Mouse (Mus musculus) liver, embryonic 14.5 days (tissue): ENCODE measurements at regions not wholly inside any gene's neighbourhood (a gene's known extent, or its start where the extent isn't known, plus 50 kb on each side); places are given as distances from the start of the nearest gene placed in this dataset.

Experiments used
- ATAC-seq: fragments of 200-750 bp; cut with Nextera tagmentation; 2 replicates; pipeline ENCODE4 v1.8.0; 2017; ENCODE audit warnings: moderate number of reproducible peaks, mild to moderate bottlenecking, moderate library complexity; ENCODE audit not compliant: insufficient read depth
- DNase-seq, 3 experiments: peaks; one replicate each; pipeline ENCODE4 v3.0.0-alpha.2; 2012 to 2013; ENCODE audit warnings: low read depth in 3 of 3, low spot score in 3 of 3
- H3K27ac ChIP-seq: fragments of 300-500 bp; sonication (generic); 2 replicates; pipeline ENCODE4 v1.5.1; 2014; ENCODE audit warnings: moderate library complexity, mild to moderate bottlenecking, control low read depth, inconsistent platforms
- H3K27me3 ChIP-seq: fragments of 300-500 bp; sonication (generic); 2 replicates; pipeline ENCODE4 v1.6.1; 2014; ENCODE audit warnings: mild to moderate bottlenecking, low read length, moderate library complexity; ENCODE audit not compliant: control insufficient read depth, insufficient read depth
- H3K36me3 ChIP-seq: fragments of 300-500 bp; sonication (generic); replicated peaks from 2 replicates; pipeline ENCODE4 v1.6.1; 2014; ENCODE audit warnings: low read depth; ENCODE audit not compliant: control insufficient read depth, insufficient read depth
- H3K4me1 ChIP-seq, 2 experiments: fragments of 200-500 bp in 1 of 2; fragments of 300-500 bp in 1 of 2; sonication (generic) in 1 of 2; replicated peaks; 2 replicates each; pipeline ENCODE4 v1.6.1; 2012 to 2014; ENCODE audit warnings: antibody characterized with exemption in 1 of 2, inconsistent platforms in 1 of 2, low read length in 1 of 2; ENCODE audit not compliant: control insufficient read depth in 2 of 2, insufficient read depth in 2 of 2
- H3K4me2 ChIP-seq: fragments of 300-500 bp; sonication (generic); 2 replicates; pipeline ENCODE4 v1.6.1; 2014; ENCODE audit warnings: low read depth, mild to moderate bottlenecking, control low read depth, moderate library complexity
- H3K4me3 ChIP-seq, 2 experiments: fragments of 200-500 bp in 1 of 2; fragments of 300-500 bp in 1 of 2; sonication (generic) in 1 of 2; 2 replicates each; pipeline ENCODE4 v1.5.1; 2012 to 2014; ENCODE audit warnings: low read depth in 2 of 2, low read length in 2 of 2, mild to moderate bottlenecking in 2 of 2, control low read depth in 1 of 2, inconsistent platforms in 1 of 2, moderate library complexity in 1 of 2; ENCODE audit not compliant: insufficient read depth in 1 of 2
- H3K9ac ChIP-seq: fragments of 300-500 bp; sonication (generic); replicated peaks from 2 replicates; pipeline ENCODE4 v1.6.1; 2014; ENCODE audit warnings: mild to moderate bottlenecking, control low read depth, moderate library complexity
- H3K9me3 ChIP-seq: fragments of 300-500 bp; sonication (generic); 2 replicates; pipeline ENCODE4 v1.6.1; 2016; ENCODE audit warnings: low read length, mixed read lengths; ENCODE audit not compliant: control insufficient read depth
- CTCF ChIP-seq: IDR thresholded peaks from 2 replicates; pipeline ENCODE4 v1.5.1; 2016; ENCODE audit warnings: antibody characterized with exemption, low read depth, control low read depth
- EP300 ChIP-seq: IDR thresholded peaks from 2 replicates; pipeline ENCODE4 v1.6.1; 2016; ENCODE audit warnings: antibody characterized with exemption, low read depth
- WGBS: fragments of 180-500 bp; shearing (Covaris S2); extraction: QIAGEN DNeasy Blood & Tissue Kit; methylation state at CpG from one replicate; pipeline ENCODE4 v1.1.7; 2014; ENCODE audit not compliant: insufficient replicate concordance; 5-methylcytosine and 5-hydroxymethylcytosine counted together

- no peak for DNase-seq
- no peak overlapping the region for H3K9ac ChIP-seq
Measured at GRCm38 (mm10) chr15:96169726-96170467, 117.4 kb upstream of the Arid2 start.

GRCm38 (mm10) chr15:96170986-96171769 lies 116.1 kb upstream of the Arid2 start:
- peaks cover 0 to 2% of the 10 kb centered on the region in 2 experiments; a peak in 1 of 4 replicates for H3K4me1 ChIP-seq
- H3K4me3 ChIP-seq = no peak overlapping the region
- no peaks in the 10 kb centered on the region for H3K36me3 ChIP-seq
- peak overlapping the region; percentile 13 for H3K4me2 ChIP-seq
- ATAC-seq (no peak), DNase-seq (no peak)
- H3K27me3 ChIP-seq = peaks cover 6% of the 10 kb centered on the region
- WGBS = 12% methylated on average over 22 of the region's 22 CpGs
- no peak for TF ChIP-seq EP300
- no peak for TF ChIP-seq CTCF
- no peak overlapping the region for H3K27ac ChIP-seq
- no peak overlapping the region for H3K9ac ChIP-seq
- no peaks in the 10 kb centered on the region for H3K9me3 ChIP-seq

More at GRCm38 (mm10) chr15:96169726-96170467, 117.4 kb upstream of the Arid2 start:
- TF ChIP-seq EP300 = no peak
- TF ChIP-seq CTCF = no peak
- H3K27me3 ChIP-seq = peaks cover 6% of the 10 kb centered on the region
- no peak overlapping the region for H3K27ac ChIP-seq
- H3K4me3 ChIP-seq = no peak overlapping the region
- no peaks in the 10 kb centered on the region for H3K36me3 ChIP-seq
- no peak overlapping the region for H3K4me2 ChIP-seq
- 14% methylated on average over 15 of the region's 15 CpGs for WGBS
- H3K4me1 ChIP-seq = peaks cover 0 to 2% of the 10 kb centered on the region in 2 experiments; a peak in 1 of 4 replicates
- no peaks in the 10 kb centered on the region for H3K9me3 ChIP-seq
- no peak for ATAC-seq

DNA sequence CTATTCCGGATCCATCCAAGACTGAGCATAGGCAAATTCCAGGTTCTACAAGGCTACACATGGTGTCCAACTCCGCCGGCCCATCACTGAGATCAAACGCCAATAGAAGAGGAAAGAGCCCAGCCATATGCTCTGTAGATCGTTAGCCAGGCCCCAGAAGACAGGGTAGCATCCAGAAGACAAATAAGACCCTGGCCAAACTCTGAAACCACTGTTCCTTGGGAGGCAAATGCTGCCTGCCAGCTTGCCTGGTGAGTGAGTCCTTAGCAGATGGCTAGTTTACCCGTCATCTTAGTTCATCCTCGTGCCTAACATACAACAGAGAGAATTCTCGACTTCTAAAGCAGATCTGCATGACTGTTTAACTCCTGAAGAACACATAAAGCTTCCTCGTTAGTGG lies 109.4 kb upstream of the Arid2 start:
- no peak for ATAC-seq
- Histone ChIP-seq H3K4me3 (no peak overlapping the region), H3K27me3 (no peaks in the 10 kb centered on the region), H3K36me3 (no peaks in the 10 kb centered on the region), H3K4me1 (no peaks in the 10 kb centered on the region), H3K4me2 (no peak overlapping the region), H3K9me3 (no peaks in the 10 kb centered on the region), H3K9ac (no peak overlapping the region), H3K27ac (no peak overlapping the region)
- no peak for DNase-seq
- TF ChIP-seq CTCF (no peak), EP300 (no peak)
- 56% methylated on average over 9 of the region's 9 CpGs for WGBS

DNA sequence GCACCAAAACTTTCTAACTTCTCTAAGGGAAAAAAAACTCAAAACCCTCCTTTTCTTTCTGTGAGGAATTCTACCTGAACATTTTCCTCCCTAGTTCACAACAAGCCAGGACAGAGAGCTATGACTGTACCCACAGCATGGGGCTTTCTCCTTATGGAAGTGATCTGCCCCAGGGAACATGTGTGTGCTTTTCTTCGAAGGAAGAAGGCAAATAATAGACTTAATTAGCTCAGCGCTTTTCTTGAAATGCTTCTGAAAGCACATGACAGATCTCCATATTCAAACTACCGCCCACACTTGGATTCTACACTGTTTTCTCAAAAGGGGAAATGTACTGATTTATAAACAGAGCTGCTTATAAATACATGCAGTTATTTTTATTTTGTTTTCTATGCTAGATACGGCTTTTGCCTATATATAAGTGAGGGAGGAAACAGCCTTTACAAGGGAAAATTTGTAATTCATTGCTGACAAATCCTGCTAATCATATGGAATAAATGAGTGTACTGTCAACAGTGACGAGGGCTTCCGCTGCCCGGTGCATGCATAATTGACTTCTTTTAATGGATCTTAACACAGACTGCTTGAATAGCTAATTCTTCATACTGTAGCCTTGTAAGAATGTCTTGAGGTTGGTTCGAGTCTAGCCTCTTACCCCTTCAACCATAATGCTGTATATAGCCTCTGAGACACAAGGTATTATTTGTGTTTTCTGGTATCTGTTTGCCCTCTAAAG lies 108.8 kb upstream of the Arid2 start:
- Histone ChIP-seq H3K4me1 (no peaks in the 10 kb centered on the region), H3K27me3 (no peaks in the 10 kb centered on the region), H3K36me3 (no peaks in the 10 kb centered on the region), H3K4me2 (no peak overlapping the region), H3K27ac (no peak overlapping the region), H3K9ac (no peak overlapping the region), H3K9me3 (no peaks in the 10 kb centered on the region), H3K4me3 (no peak overlapping the region)
- ATAC-seq (no peak), DNase-seq (no peak)
- TF ChIP-seq EP300 = no peak
- no peak for TF ChIP-seq CTCF
- 65% methylated on average over 8 of the region's 8 CpGs for WGBS
